Mouse (Mus musculus) CH12.LX (cell line): ENCODE measurements at regions not wholly inside any gene's neighbourhood (a gene's known extent, or its start where the extent isn't known, plus 50 kb on each side); places are given as distances from the start of the nearest gene placed in this dataset.

ENCODE experiments used
- CTCF ChIP-seq, 2 experiments: IDR thresholded peaks in 1 of 2; conservative IDR thresholded peaks in 1 of 2; 2 replicates each; pipeline ENCODE4 v1.5.1; 2011 to 2012; ENCODE audit warnings: low read depth in 2 of 2, low read length in 2 of 2, improper control_type of control experiment in 1 of 2, inconsistent platforms in 1 of 2, mild to moderate bottlenecking in 1 of 2, moderate library complexity in 1 of 2
- E2F4 ChIP-seq: IDR thresholded peaks from 2 replicates; pipeline ENCODE4 v1.6.1; 2011; ENCODE audit warnings: low read depth, low read length, improper control_type of control experiment; ENCODE audit not compliant: insufficient replicate concordance
- EP300 ChIP-seq: IDR thresholded peaks from 2 replicates; pipeline ENCODE4 v1.6.1; 2011; ENCODE audit warnings: low read length, improper control_type of control experiment
- ETS1 ChIP-seq: conservative IDR thresholded peaks from 2 replicates; pipeline ENCODE4 v1.6.1; 2012; ENCODE audit warnings: low read depth, mild to moderate bottlenecking, inconsistent platforms, low read length, improper control_type of control experiment, moderate library complexity
- JUND ChIP-seq: conservative IDR thresholded peaks from 2 replicates; pipeline ENCODE4 v1.6.1; 2011; ENCODE audit warnings: low read depth, low read length, improper control_type of control experiment
- PAX5 ChIP-seq: IDR thresholded peaks from 2 replicates; pipeline ENCODE4 v1.6.1; 2012; ENCODE audit warnings: low read length, inconsistent platforms, mixed read lengths
- POLR2A ChIP-seq: IDR thresholded peaks from 2 replicates; pipeline ENCODE4 v1.6.1; 2011; ENCODE audit warnings: low read depth, mild to moderate bottlenecking, improper control_type of control experiment, low read length
- POLR2AphosphoS2 ChIP-seq: IDR thresholded peaks from 2 replicates; pipeline ENCODE4 v1.6.1; 2011; ENCODE audit warnings: low read depth, low read length, improper control_type of control experiment
- SMC3 ChIP-seq: IDR thresholded peaks from 2 replicates; pipeline ENCODE4 v1.6.1; 2011; ENCODE audit warnings: low read depth, low read length, improper control_type of control experiment
- TCF12 ChIP-seq: IDR thresholded peaks from 2 replicates; pipeline ENCODE4 v1.6.1; 2014; ENCODE audit warnings: low read depth, mild to moderate bottlenecking, inconsistent platforms, low read length, improper control_type of control experiment
- USF1 ChIP-seq: IDR thresholded peaks from 2 replicates; pipeline ENCODE4 v1.6.1; 2014; ENCODE audit warnings: low read depth, mild to moderate bottlenecking, inconsistent platforms, low read length, improper control_type of control experiment
- USF2 ChIP-seq: conservative IDR thresholded peaks from 2 replicates; pipeline ENCODE4 v1.6.1; 2011; ENCODE audit warnings: low read depth, low read length, improper control_type of control experiment
- ZNF384 ChIP-seq: IDR thresholded peaks from 2 replicates; pipeline ENCODE4 v1.6.1; 2012; ENCODE audit warnings: low read depth, low read length, improper control_type of control experiment, inconsistent platforms

DNA sequence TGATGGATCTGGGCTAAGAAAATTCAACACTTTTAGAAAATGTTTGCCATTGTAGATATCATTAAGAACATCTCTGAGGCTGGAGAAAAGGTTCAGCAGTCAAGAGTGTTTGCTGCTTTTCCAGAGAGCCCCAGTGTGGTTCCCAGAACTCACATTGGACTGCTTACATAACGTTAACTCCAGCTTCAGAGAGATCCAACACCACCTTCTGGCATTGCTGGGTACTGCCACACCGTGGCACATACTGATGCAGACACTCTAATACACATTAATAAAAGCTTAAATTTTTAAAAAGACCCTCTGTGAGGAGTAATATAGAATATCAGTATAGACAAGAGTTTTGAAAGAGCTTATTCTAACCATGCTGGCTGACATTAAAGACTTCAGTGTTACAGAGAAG lies 313.6 kb upstream of the Zic4 start:
- TF ChIP-seq CTCF (conservative IDR thresholded peaks at IDR 0.05 in 1 of 2, IDR thresholded peaks at IDR 0.05 in 1 of 2; ENCODE audit: low read depth in 2 of 2, low read length in 2 of 2) = peak; percentile 34 to 75; a peak in 3 of 4 replicates
- TF ChIP-seq EP300 = no peak
- no peak for TF ChIP-seq E2F4
- TF ChIP-seq SMC3 = peak; percentile 64
- TF ChIP-seq ZNF384 = no peak
- no peak for TF ChIP-seq POLR2AphosphoS2
- no peak for TF ChIP-seq POLR2A
- TF ChIP-seq USF1 = no peak
- TF ChIP-seq USF2 = no peak
- TF ChIP-seq JUND = no peak
- no peak for TF ChIP-seq ETS1
- TF ChIP-seq PAX5 = no peak
- TF ChIP-seq TCF12 = no peak
